ENCODE assay signal across 8 mouse cellular contexts in the genomic region with DNA sequence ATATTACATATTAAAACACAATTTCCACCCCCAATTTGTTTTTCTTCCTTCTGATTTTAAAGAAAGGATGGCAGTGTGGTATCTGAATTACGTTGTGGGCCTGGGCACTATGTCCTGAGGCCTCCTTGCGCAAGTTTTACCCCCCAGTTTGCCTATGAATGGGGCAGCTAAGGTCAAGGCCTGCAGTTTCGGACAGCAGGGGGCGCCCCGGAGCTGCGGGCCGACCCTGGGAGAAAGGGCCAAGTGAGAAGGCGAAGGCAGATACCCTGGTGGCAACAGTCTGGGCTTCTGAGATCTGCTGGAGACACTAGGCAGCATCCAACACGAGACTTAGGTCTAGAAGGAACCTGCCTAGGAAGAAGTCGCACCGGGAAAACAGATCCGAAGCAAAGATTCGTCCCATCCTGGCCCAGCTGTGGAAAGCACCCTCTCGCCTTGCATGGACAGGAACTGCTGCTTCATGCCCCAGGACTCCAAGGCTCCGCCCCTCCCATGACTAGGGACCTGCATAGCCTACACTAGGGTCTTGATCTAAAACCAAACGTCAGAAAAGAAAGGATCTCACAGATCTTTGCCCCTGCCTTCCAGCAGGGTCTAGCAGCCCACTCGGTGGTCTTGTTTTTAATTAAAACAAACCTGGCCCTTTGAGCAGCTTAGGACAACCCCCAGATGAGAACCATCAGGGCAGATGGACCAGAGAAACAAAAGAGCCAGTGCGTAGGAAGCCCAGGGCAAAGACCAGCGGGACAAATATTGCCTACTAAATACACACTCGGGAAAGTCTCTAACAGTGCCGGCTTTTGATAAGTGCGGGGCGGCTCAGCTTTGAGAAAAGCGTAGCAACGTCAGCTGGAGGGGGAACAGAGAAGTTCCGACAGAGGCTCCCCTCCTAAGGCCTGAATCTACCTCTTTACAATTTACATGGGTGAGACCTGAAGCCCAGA.
A peak's percentile ranks its signal among the peaks of the same experiment; 100 is the strongest.
DNase-seq lines count a peak whose midpoint lies in the region; ATAC-seq lines count a peak whose summit lies in the region.

No protein-coding gene starts in this region.

- H3K4me2 ChIP-seq in lung, embryonic 15.5 days = peak overlapping the region; percentile 38

- H3K4me3 ChIP-seq in lung, embryonic 15.5 days = no peak overlapping the region

- no peak for ATAC-seq in lung, embryonic 15.5 days (ENCODE audit: borderline replicate concordance, extremely low read depth, low FRiP score, low TSS enrichment)

- H3K4me1 ChIP-seq in lung, embryonic 15.5 days = peaks cover 28% of the 10 kb centered on the region

- no peak overlapping the region for H3K27ac ChIP-seq in lung, embryonic 15.5 days

- DNase-seq in A20 (ENCODE audit: low read depth, low spot score) (peak; percentile 84), MEL-GATA-1-ER (ENCODE audit: extremely low read depth, low read depth) (peak; percentile 34)
- DNase-seq in cerebellum, adult 9-11 months = peak; percentile 58
- DNase-seq in gastrocnemius, postnatal 4 days (ENCODE audit: low spot score in 2 of 2) = peak; percentile 66
- peak; percentile 58 to 88 for DNase-seq in kidney, postnatal 36 days
- DNase-seq in skeletal muscle tissue, adult 2 months (ENCODE audit: low read depth, low spot score) = peak; percentile 47
- DNase-seq in yolk sac, embryonic 10.5 days (ENCODE audit: low spot score) = peak; percentile 40

- no peak overlapping the region for H3K9ac ChIP-seq in lung, embryonic 15.5 days

- H3K36me3 ChIP-seq in lung, embryonic 15.5 days = no peaks in the 10 kb centered on the region

- no peaks in the 10 kb centered on the region for H3K9me3 ChIP-seq in lung, embryonic 15.5 days

- WGBS in lung, embryonic 15.5 days = 36% methylated on average over 26 of the region's 26 CpGs

- H3K27me3 ChIP-seq in lung, embryonic 15.5 days = no peaks in the 10 kb centered on the region

Comparison
In these comparisons a context has a peak if more than half of its experiments do, and no peak if none do; other contexts are left out.
1. DNase-seq: peak in every context shown above with its lines; median percentile 84 in A20; 73 in kidney, postnatal 36 days; 66 in gastrocnemius, postnatal 4 days; 58 in cerebellum, adult 9-11 months; 47 in skeletal muscle tissue, adult 2 months; 40 in yolk sac, embryonic 10.5 days; 34 in MEL-GATA-1-ER.